Mouse (Mus musculus): ENCODE results near the gene Maml2. TPM values are rescaled to one million over a fixed set of nuclear protein-coding genes. Genes with fewer than 3 reads are reported as not detected.

The Maml2 gene
- polyA plus RNA-seq, 1 experiment from 2014 or later: 6.3 TPM

- WGBS: 78% methylated on average over 4 of the region's 4 CpGs
Measured at GRCm38 (mm10) chr9:13446703-13447285, 149.0 kb downstream of the Maml2 start, which contains the start of gene Gm17571. Gm17571 (minus strand) TSS chr9:13446753.

DNA sequence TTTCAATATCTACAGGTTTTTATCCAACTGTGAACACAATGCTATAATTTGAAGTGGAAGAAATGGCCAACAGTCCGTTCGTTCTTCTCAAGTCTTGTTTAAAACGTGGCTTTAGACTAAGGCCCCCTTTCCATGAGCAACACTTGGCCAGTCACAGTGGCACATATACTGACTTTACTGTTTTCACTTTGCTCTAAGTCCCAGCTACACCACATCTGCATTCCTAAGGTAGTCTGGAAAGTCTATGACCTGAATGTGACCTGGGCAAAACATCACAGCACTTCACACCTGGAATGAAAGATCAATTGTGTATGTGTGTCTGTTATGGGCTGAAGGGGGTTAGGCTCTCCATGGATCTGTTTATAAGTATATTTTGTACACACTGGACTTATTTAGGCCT, 151.0 kb downstream of the Maml2 start:
- DNase-seq (ENCODE audit: low spot score) (no peak), ATAC-seq (no peak)
- Histone ChIP-seq H3K9me3 (replicated peaks; ENCODE audit: control insufficient read depth, low read length) (no peaks in the 10 kb centered on the region), H3K27me3 (replicated peaks; ENCODE audit: control insufficient read depth, insufficient read depth, low read length) (no peaks in the 10 kb centered on the region), H3K4me1 (ENCODE audit: control insufficient read depth, insufficient read depth, low read length) (no peaks in the 10 kb centered on the region), H3K27ac (ENCODE audit: low read depth, low read length) (no peak overlapping the region), H3K4me2 (ENCODE audit: low read length) (no peak overlapping the region), H3K36me3 (ENCODE audit: control insufficient read depth, insufficient read depth, low read length) (no peaks in the 10 kb centered on the region), H3K4me3 (ENCODE audit: low read depth, low read length) (no peak overlapping the region), H3K9ac (ENCODE audit: low read length) (no peak overlapping the region)
- WGBS: 88% methylated on average over 3 of the region's 3 CpGs

More at GRCm38 (mm10) chr9:13446703-13447285, 149.0 kb downstream of the Maml2 start, which contains the start of gene Gm17571:
- Histone ChIP-seq H3K4me3 (ENCODE audit: low read depth, low read length) (no peak within 1 kb of the TSS), H3K27me3 (replicated peaks; ENCODE audit: control insufficient read depth, insufficient read depth, low read length) (no peaks in the 10 kb centered on the region), H3K4me1 (ENCODE audit: control insufficient read depth, insufficient read depth, low read length) (no peaks in the 10 kb centered on the region), H3K36me3 (ENCODE audit: control insufficient read depth, insufficient read depth, low read length) (no peaks in the 10 kb centered on the region), H3K9ac (ENCODE audit: low read length) (no peak within 1 kb of the TSS), H3K9me3 (replicated peaks; ENCODE audit: control insufficient read depth, low read length) (no peaks in the 10 kb centered on the region), H3K4me2 (ENCODE audit: low read length) (no peak within 1 kb of the TSS), H3K27ac (ENCODE audit: low read depth, low read length) (no peak within 1 kb of the TSS)
- DNase-seq (ENCODE audit: low spot score) (no peak), ATAC-seq (no peak)

DNA sequence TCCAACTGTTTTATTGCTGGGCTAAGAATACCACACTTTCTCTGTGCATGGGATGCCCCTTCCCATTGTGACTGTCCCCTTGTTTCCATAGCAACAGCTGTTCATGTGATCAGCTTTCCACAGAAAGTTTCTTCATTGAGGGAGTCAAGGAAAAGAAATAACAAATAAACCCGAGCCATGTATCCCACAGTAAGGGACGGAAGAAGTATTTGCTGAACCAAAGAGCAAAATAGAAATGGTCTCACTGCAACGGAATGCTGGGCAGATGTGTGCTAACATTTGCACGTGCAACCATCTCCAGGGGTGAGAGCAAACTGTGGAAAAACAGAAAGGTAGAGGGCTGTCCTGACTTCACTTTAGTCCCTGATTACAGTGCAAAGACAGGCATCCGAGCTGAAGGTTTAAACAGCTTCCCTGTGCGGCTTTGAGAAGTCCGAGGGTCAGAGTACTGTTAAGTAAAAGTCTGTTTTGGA, 156.9 kb downstream of the Maml2 start:
- Histone ChIP-seq H3K9me3 (replicated peaks; ENCODE audit: control insufficient read depth, low read length) (no peaks in the 10 kb centered on the region), H3K36me3 (ENCODE audit: control insufficient read depth, insufficient read depth, low read length) (no peaks in the 10 kb centered on the region), H3K4me2 (ENCODE audit: low read length) (no peak overlapping the region), H3K4me3 (ENCODE audit: low read depth, low read length) (no peak overlapping the region), H3K27me3 (replicated peaks; ENCODE audit: control insufficient read depth, insufficient read depth, low read length) (no peaks in the 10 kb centered on the region), H3K27ac (ENCODE audit: low read depth, low read length) (no peak overlapping the region), H3K9ac (ENCODE audit: low read length) (no peak overlapping the region), H3K4me1 (ENCODE audit: control insufficient read depth, insufficient read depth, low read length) (peaks cover 6% of the 10 kb centered on the region)
- 35% methylated on average over 7 of the region's 7 CpGs for WGBS
- DNase-seq (ENCODE audit: low spot score) (peak; percentile 64), ATAC-seq (peak; percentile 40; the same call in 1 of the 2 replicates)

- no peak for DNase-seq (ENCODE audit: low spot score)
- no peak overlapping the region for H3K4me2 ChIP-seq (ENCODE audit: low read length)
- H3K9me3 ChIP-seq (replicated peaks; ENCODE audit: control insufficient read depth, low read length): no peaks in the 10 kb centered on the region
- WGBS: 85% methylated on average over 1 of the region's 1 CpGs
- H3K27me3 ChIP-seq (replicated peaks; ENCODE audit: control insufficient read depth, insufficient read depth, low read length): no peaks in the 10 kb centered on the region
- H3K27ac ChIP-seq (ENCODE audit: low read depth, low read length): no peak overlapping the region
- H3K4me3 ChIP-seq (ENCODE audit: low read depth, low read length): no peak overlapping the region
- peaks cover 6% of the 10 kb centered on the region for H3K4me1 ChIP-seq (ENCODE audit: control insufficient read depth, insufficient read depth, low read length)
- H3K36me3 ChIP-seq (ENCODE audit: control insufficient read depth, insufficient read depth, low read length): no peaks in the 10 kb centered on the region
- no peak overlapping the region for H3K9ac ChIP-seq (ENCODE audit: low read length)
- ATAC-seq: no peak
Measured at GRCm38 (mm10) chr9:13455231-13455630, 157.5 kb downstream of the Maml2 start.

DNA sequence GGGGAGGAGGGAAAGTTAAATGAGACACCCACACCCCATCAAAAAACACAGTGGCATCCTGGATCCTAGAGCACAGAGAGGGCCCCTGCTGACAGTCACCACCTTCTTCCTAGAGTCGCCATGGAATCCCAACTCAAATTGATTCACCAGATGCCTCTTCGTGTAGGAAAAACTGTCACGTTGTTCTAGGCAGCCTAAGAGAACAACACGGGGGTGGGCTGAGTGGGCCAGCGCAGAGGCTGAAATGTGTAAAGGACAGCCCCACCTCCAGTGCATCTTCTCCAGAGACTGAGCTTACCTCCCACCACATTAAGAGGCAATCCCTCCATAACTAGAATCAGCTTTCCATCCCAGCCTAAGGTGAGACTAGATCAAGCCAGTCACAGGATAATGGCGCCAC, 160.0 kb downstream of the Maml2 start:
- H3K36me3 ChIP-seq (ENCODE audit: control insufficient read depth, insufficient read depth, low read length): no peaks in the 10 kb centered on the region
- H3K9me3 ChIP-seq (replicated peaks; ENCODE audit: control insufficient read depth, low read length): no peaks in the 10 kb centered on the region
- H3K4me1 ChIP-seq (ENCODE audit: control insufficient read depth, insufficient read depth, low read length): peaks cover 6% of the 10 kb centered on the region
- no peak overlapping the region for H3K4me2 ChIP-seq (ENCODE audit: low read length)
- DNase-seq (ENCODE audit: low spot score) (no peak), ATAC-seq (no peak)
- H3K9ac ChIP-seq (ENCODE audit: low read length): no peak overlapping the region
- WGBS: 84% methylated on average over 6 of the region's 6 CpGs
- H3K27me3 ChIP-seq (replicated peaks; ENCODE audit: control insufficient read depth, insufficient read depth, low read length): no peaks in the 10 kb centered on the region
- H3K4me3 ChIP-seq (ENCODE audit: low read depth, low read length): no peak overlapping the region
- no peak overlapping the region for H3K27ac ChIP-seq (ENCODE audit: low read depth, low read length)

DNA sequence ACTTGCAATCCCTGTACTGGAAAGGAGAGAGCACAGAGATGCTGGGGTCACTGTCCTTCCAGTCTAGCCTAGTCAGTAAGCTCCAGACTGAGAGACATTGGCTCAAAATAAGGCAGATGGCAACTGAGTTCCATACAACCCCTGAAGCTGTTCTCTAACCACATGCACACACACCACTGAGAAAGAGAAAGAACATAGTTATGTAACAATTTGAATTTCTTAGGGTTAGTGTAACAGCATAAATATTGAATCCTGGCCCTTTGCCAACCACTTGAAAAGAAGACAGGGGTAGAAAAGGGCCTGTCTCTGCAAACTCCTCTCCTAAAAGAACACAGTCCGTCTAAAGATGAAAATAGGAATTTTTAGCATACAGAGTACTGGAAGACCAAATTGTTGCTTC, 161.6 kb downstream of the Maml2 start:
- Histone ChIP-seq H3K27ac (ENCODE audit: low read depth, low read length) (no peak overlapping the region), H3K9ac (ENCODE audit: low read length) (no peak overlapping the region), H3K9me3 (replicated peaks; ENCODE audit: control insufficient read depth, low read length) (no peaks in the 10 kb centered on the region), H3K4me3 (ENCODE audit: low read depth, low read length) (no peak overlapping the region), H3K4me1 (ENCODE audit: control insufficient read depth, insufficient read depth, low read length) (peaks cover 6% of the 10 kb centered on the region), H3K36me3 (ENCODE audit: control insufficient read depth, insufficient read depth, low read length) (no peaks in the 10 kb centered on the region), H3K4me2 (ENCODE audit: low read length) (no peak overlapping the region), H3K27me3 (replicated peaks; ENCODE audit: control insufficient read depth, insufficient read depth, low read length) (no peaks in the 10 kb centered on the region)
- ATAC-seq (no peak), DNase-seq (ENCODE audit: low spot score) (no peak)
- WGBS: 34% methylated on average over 1 of the region's 1 CpGs

GRCm38 (mm10) chr9:13460012-13460411, 162.3 kb downstream of the Maml2 start:
- DNase-seq (ENCODE audit: low spot score) (no peak), ATAC-seq (no peak)
- Histone ChIP-seq H3K9me3 (replicated peaks; ENCODE audit: control insufficient read depth, low read length) (no peaks in the 10 kb centered on the region), H3K4me3 (ENCODE audit: low read depth, low read length) (no peak overlapping the region), H3K4me2 (ENCODE audit: low read length) (no peak overlapping the region), H3K36me3 (ENCODE audit: control insufficient read depth, insufficient read depth, low read length) (no peaks in the 10 kb centered on the region), H3K9ac (ENCODE audit: low read length) (no peak overlapping the region), H3K27ac (ENCODE audit: low read depth, low read length) (no peak overlapping the region), H3K4me1 (ENCODE audit: control insufficient read depth, insufficient read depth, low read length) (no peaks in the 10 kb centered on the region), H3K27me3 (replicated peaks; ENCODE audit: control insufficient read depth, insufficient read depth, low read length) (no peaks in the 10 kb centered on the region)
- WGBS: 92% methylated on average over 3 of the region's 3 CpGs

- H3K4me2 ChIP-seq (ENCODE audit: low read length): no peak overlapping the region
- WGBS: 93% methylated on average over 1 of the region's 1 CpGs
- no peaks in the 10 kb centered on the region for H3K9me3 ChIP-seq (replicated peaks; ENCODE audit: control insufficient read depth, low read length)
- no peak overlapping the region for H3K27ac ChIP-seq (ENCODE audit: low read depth, low read length)
- ATAC-seq: no peak
- DNase-seq (ENCODE audit: low spot score): no peak
- no peaks in the 10 kb centered on the region for H3K27me3 ChIP-seq (replicated peaks; ENCODE audit: control insufficient read depth, insufficient read depth, low read length)
- no peaks in the 10 kb centered on the region for H3K4me1 ChIP-seq (ENCODE audit: control insufficient read depth, insufficient read depth, low read length)
- H3K4me3 ChIP-seq (ENCODE audit: low read depth, low read length): no peak overlapping the region
- H3K9ac ChIP-seq (ENCODE audit: low read length): no peak overlapping the region
- H3K36me3 ChIP-seq (ENCODE audit: control insufficient read depth, insufficient read depth, low read length): no peaks in the 10 kb centered on the region
Measured at GRCm38 (mm10) chr9:13460926-13461325, 163.2 kb downstream of the Maml2 start.

DNA sequence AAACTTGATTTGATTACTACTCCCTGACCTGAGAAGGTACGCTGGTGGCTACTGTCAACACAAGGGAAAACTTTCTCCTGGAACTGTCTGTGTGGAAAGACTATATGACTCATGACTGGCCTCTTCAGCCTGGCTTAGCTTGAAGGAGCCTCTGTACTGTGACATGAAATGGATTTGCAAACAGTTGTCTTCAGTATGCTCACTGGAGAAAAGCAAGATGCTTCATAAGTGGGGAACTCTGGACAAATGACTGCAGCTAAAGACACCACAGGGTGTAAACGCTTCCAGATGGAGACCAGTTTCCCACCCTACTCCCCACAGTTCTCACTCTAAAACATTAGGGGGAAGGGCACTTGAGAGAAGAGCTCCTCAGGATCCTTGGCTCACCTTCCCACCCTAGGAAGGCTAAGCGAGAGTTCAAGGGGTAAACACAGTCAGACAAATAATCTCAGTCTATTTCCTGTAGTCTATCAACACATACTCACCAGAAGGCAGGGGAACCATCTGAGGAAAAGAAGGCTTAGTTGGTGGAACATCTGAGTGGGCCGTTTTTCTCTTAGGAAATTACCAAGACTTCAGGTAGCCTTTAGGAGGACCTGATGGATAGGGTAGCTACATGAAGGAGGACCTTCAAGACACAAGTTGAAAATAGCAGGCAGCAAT, 167.7 kb downstream of the Maml2 start:
- DNase-seq (ENCODE audit: low spot score): no peak
- Histone ChIP-seq H3K4me3 (ENCODE audit: low read depth, low read length) (no peak overlapping the region), H3K4me2 (ENCODE audit: low read length) (no peak overlapping the region), H3K9ac (ENCODE audit: low read length) (no peak overlapping the region), H3K9me3 (replicated peaks; ENCODE audit: control insufficient read depth, low read length) (no peaks in the 10 kb centered on the region), H3K27me3 (replicated peaks; ENCODE audit: control insufficient read depth, insufficient read depth, low read length) (no peaks in the 10 kb centered on the region), H3K27ac (ENCODE audit: low read depth, low read length) (no peak overlapping the region), H3K36me3 (ENCODE audit: control insufficient read depth, insufficient read depth, low read length) (no peaks in the 10 kb centered on the region), H3K4me1 (ENCODE audit: control insufficient read depth, insufficient read depth, low read length) (no peaks in the 10 kb centered on the region)
- WGBS: 84% methylated on average over 4 of the region's 4 CpGs
- ATAC-seq: no peak
